Mouse (Mus musculus) stomach, embryonic 16.5 days (tissue): ENCODE results near the gene Gprin1. TPM values are rescaled to one million over a fixed set of nuclear protein-coding genes. Genes with fewer than 3 reads are reported as not detected.
A peak's percentile ranks its signal among the peaks of the same experiment; 100 is the strongest.

Experiments used
- ATAC-seq: fragments of 200-750 bp; cut with Nextera tagmentation; 2 replicates; pipeline ENCODE4 v1.8.0; 2017; ENCODE audit warnings: moderate number of reproducible peaks, moderate TSS enrichment; ENCODE audit not compliant: insufficient read depth, low FRiP score
- H3K27ac ChIP-seq: fragments of 300-500 bp; sonication (generic); 2 replicates; pipeline ENCODE4 v1.5.1; 2014; ENCODE audit warnings: low read length
- H3K27me3 ChIP-seq: fragments of 300-500 bp; sonication (generic); 2 replicates; pipeline ENCODE4 v1.6.1; 2014; ENCODE audit warnings: low read length, control low read depth, mixed read lengths; ENCODE audit not compliant: control insufficient read depth, insufficient read depth
- H3K36me3 ChIP-seq: fragments of 300-500 bp; sonication (generic); 2 replicates; pipeline ENCODE4 v1.6.1; 2014; ENCODE audit warnings: low read length; ENCODE audit not compliant: control insufficient read depth, insufficient read depth
- H3K4me1 ChIP-seq: fragments of 300-500 bp; sonication (generic); 2 replicates; pipeline ENCODE4 v1.6.1; 2014; ENCODE audit warnings: low read length, control low read depth, mixed read lengths; ENCODE audit not compliant: control insufficient read depth, insufficient read depth
- H3K4me2 ChIP-seq: fragments of 300-500 bp; sonication (generic); 2 replicates; pipeline ENCODE4 v1.6.1; 2014; ENCODE audit warnings: low read depth, low read length, mixed read lengths
- H3K4me3 ChIP-seq: fragments of 300-500 bp; sonication (generic); replicated peaks from 2 replicates; pipeline ENCODE4 v1.5.1; 2014; ENCODE audit warnings: mild to moderate bottlenecking, low read length
- H3K9ac ChIP-seq: fragments of 300-500 bp; sonication (generic); 2 replicates; pipeline ENCODE4 v1.6.1; 2014; ENCODE audit warnings: low read length
- H3K9me3 ChIP-seq: fragments of 300-500 bp; sonication (generic); replicated peaks from 2 replicates; pipeline ENCODE4 v1.6.1; 2016; ENCODE audit warnings: low read length, control low read depth; ENCODE audit not compliant: control insufficient read depth
- WGBS: fragments of 180-500 bp; shearing (Covaris S2); extraction: QIAGEN DNeasy Blood & Tissue Kit; methylation state at CpG from one replicate; pipeline ENCODE4 v1.1.7; 2014; 5-methylcytosine and 5-hydroxymethylcytosine counted together
- polyA plus RNA-seq: library from polyadenylated mRNA; unstranded; fragments of >200 nt; fragmentation: Nextera tagmentation; extraction: Ambion mirVana; gene quantifications from 2 replicates; pipeline ENCODE4 v1.2.1, GENCODE M21; 2015

Gprin1 gene
- polyA plus RNA-seq: 0.19 and 0.22 TPM in 2 replicates

- Histone ChIP-seq H3K4me2 (peak within 1 kb of the TSS; percentile 92), H3K4me3 (peak within 1 kb of the TSS; percentile 56), H3K36me3 (no peaks in the 10 kb centered on the region), H3K4me1 (0 out of 2 replicates have a peak, but pooled peaks cover 4% of the 10 kb centered on the region), H3K27me3 (peaks cover 24% of the 10 kb centered on the region), H3K9me3 (no peaks in the 10 kb centered on the region), H3K9ac (peak within 1 kb of the TSS; percentile 31), H3K27ac (no peak within 1 kb of the TSS)
- ATAC-seq: peak; percentile 30; the same call in 1 of the 2 replicates
- 2% methylated on average over 26 of the region's 29 CpGs for WGBS
These were observed at the start of gene Gprin1 for GRCm38 (mm10) chr13:54749864-54750411. Gene Gprin1 (minus strand): TSS chr13:54749874.

DNA sequence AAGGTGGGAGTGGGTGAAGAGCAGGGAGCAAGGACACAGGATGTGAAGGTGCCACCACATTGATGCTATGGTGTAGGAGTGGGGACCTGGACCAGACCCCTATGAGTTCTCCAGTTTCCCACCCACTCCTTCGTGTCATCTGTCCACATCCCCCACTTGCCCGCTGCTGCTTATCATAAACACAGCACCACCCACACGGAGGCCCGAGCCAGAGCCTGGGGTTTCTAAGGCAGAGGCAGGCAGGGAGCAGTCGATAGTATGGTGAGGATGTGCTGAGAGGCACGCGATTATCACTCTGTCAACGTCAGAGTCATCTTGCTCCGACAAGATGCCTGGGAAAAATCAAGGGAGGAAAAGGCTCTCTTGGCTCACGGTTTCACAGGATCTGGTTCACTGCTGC, 49.1 kb upstream of the Gprin1 start:
- 65% methylated on average over 10 of the region's 10 CpGs for WGBS
- Histone ChIP-seq H3K4me1 (no peaks in the 10 kb centered on the region), H3K9ac (no peak overlapping the region), H3K4me3 (no peak overlapping the region), H3K4me2 (no peak overlapping the region), H3K27me3 (no peaks in the 10 kb centered on the region), H3K27ac (no peak overlapping the region), H3K36me3 (no peaks in the 10 kb centered on the region), H3K9me3 (no peaks in the 10 kb centered on the region)
- no peak for ATAC-seq

- H3K4me1 ChIP-seq: no peaks in the 10 kb centered on the region
- H3K9ac ChIP-seq: no peak overlapping the region
- H3K27ac ChIP-seq: no peak overlapping the region
- H3K4me2 ChIP-seq: no peak overlapping the region
- H3K36me3 ChIP-seq: no peaks in the 10 kb centered on the region
- H3K27me3 ChIP-seq: no peaks in the 10 kb centered on the region
- no peak overlapping the region for H3K4me3 ChIP-seq
- H3K9me3 ChIP-seq: no peaks in the 10 kb centered on the region
- no peak for ATAC-seq
- WGBS: 81% methylated on average over 16 of the region's 16 CpGs
These were observed 48.4 kb upstream of the Gprin1 start for GRCm38 (mm10) chr13:54797861-54798643.

- no peak for ATAC-seq
- 39% methylated on average over 4 of the region's 4 CpGs for WGBS
- Histone ChIP-seq H3K4me1 (no peaks in the 10 kb centered on the region), H3K36me3 (no peaks in the 10 kb centered on the region), H3K4me3 (no peak overlapping the region), H3K9ac (no peak overlapping the region), H3K27me3 (no peaks in the 10 kb centered on the region), H3K27ac (no peak overlapping the region), H3K9me3 (no peaks in the 10 kb centered on the region), H3K4me2 (no peak overlapping the region)
These were observed 47.7 kb upstream of the Gprin1 start for GRCm38 (mm10) chr13:54797356-54797755.

- no peak for ATAC-seq
- no peak overlapping the region for H3K9ac ChIP-seq
- 37% methylated on average over 5 of the region's 5 CpGs for WGBS
- no peaks in the 10 kb centered on the region for H3K36me3 ChIP-seq
- peaks cover 6% of the 10 kb centered on the region for H3K4me1 ChIP-seq
- no peaks in the 10 kb centered on the region; the same call in none of the 2 replicates for H3K27me3 ChIP-seq
- no peaks in the 10 kb centered on the region for H3K9me3 ChIP-seq
- no peak overlapping the region for H3K4me3 ChIP-seq
- H3K27ac ChIP-seq: no peak overlapping the region
- no peak overlapping the region for H3K4me2 ChIP-seq
These were observed 45.2 kb upstream of the Gprin1 start for GRCm38 (mm10) chr13:54794843-54795242.

- Histone ChIP-seq H3K9ac (no peak overlapping the region), H3K36me3 (no peaks in the 10 kb centered on the region), H3K4me1 (peaks cover 6% of the 10 kb centered on the region), H3K27ac (no peak overlapping the region), H3K27me3 (no peaks in the 10 kb centered on the region; the same call in none of the 2 replicates), H3K4me3 (no peak overlapping the region), H3K4me2 (no peak overlapping the region), H3K9me3 (no peaks in the 10 kb centered on the region)
- WGBS: 66% methylated on average over 16 of the region's 16 CpGs
- ATAC-seq: no peak
These were observed 44.4 kb upstream of the Gprin1 start for GRCm38 (mm10) chr13:54794002-54794577.

- 19% methylated on average over 21 of the region's 21 CpGs for WGBS
- Histone ChIP-seq H3K9ac (no peak overlapping the region), H3K4me3 (no peak overlapping the region), H3K4me2 (no peak overlapping the region), H3K27ac (no peak overlapping the region), H3K9me3 (no peaks in the 10 kb centered on the region), H3K36me3 (no peaks in the 10 kb centered on the region), H3K4me1 (peaks cover 6% of the 10 kb centered on the region), H3K27me3 (no peaks in the 10 kb centered on the region; the same call in none of the 2 replicates)
- no peak for ATAC-seq
These were observed 42.9 kb upstream of the Gprin1 start for GRCm38 (mm10) chr13:54792259-54793230.

DNA sequence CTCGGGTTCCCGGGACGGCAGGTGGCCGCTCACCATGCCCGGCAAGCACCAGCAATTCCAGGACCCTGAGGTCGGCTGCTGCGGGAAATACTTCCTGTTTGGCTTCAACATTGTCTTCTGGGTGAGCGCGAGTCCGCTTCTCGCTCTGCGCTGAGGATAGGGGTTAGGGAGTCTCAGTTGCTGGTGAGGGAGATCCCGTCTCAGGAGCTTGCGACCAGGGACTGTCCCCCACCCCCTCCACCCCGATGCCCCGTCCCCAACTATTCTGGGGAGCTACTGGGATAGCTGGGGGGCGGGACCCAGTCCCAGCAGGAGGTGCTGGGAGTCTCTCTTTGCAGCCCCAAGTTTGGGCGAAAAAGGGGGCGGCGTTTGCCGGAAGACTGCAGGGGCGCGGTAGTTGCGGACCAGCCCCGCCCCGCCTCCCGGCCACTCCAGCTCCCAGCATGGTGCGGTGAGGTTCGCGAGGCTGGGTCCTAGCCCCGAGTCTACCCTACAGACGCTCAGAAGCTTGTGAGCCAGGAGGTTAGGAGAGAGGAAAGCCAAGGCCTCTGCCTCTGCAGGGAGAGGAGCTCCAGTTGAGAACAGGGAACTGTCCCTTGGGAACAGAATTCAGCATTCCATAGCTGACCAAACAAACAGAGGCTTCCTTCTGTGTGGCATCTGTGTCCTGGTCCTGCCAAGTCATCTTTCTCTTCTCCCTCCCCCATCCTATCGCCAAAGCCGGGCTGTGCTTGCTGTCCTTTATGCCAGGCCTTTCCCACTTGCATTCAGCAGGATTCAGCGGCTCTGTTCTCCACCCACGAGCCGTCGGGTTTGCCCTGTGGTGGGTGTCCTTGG, 40.1 kb upstream of the Gprin1 start:
- peak overlapping the region; percentile 68 for H3K4me3 ChIP-seq
- H3K27ac ChIP-seq: 0 out of 2 replicates have a peak overlapping the region, but pooled peaks have one; percentile 19
- no peaks in the 10 kb centered on the region for H3K36me3 ChIP-seq
- H3K27me3 ChIP-seq: no peaks in the 10 kb centered on the region; the same call in none of the 2 replicates
- peak overlapping the region; percentile 99 for H3K4me2 ChIP-seq
- no peaks in the 10 kb centered on the region for H3K9me3 ChIP-seq
- ATAC-seq: peak; percentile 15; the same call in 1 of the 2 replicates
- 1% methylated on average over 38 of the region's 38 CpGs for WGBS
- H3K4me1 ChIP-seq: peaks cover 6% of the 10 kb centered on the region
- H3K9ac ChIP-seq: peak overlapping the region; percentile 73
